Mouse (Mus musculus) kidney, adult 2 months (tissue): ENCODE measurements around the gene Gatb. TPM values are rescaled to one million over a fixed set of nuclear protein-coding genes. Genes with fewer than 3 reads are reported as not detected.

Experiments used
- DNase-seq: peaks from one replicate; pipeline ENCODE4 v3.0.0; 2021
- H3K27ac ChIP-seq: fragments of 200-500 bp; 2 replicates; pipeline ENCODE4 v1.5.1; 2012; ENCODE audit warnings: low read depth, low read length, control low read depth, inconsistent platforms; ENCODE audit not compliant: insufficient read depth
- H3K27me3 ChIP-seq: fragments of 200-500 bp; replicated peaks from 2 replicates; pipeline ENCODE4 v1.6.1; 2012; ENCODE audit warnings: mild to moderate bottlenecking, moderate library complexity, low read length, inconsistent platforms; ENCODE audit not compliant: control insufficient read depth, insufficient read depth
- H3K36me3 ChIP-seq: fragments of 200-500 bp; 2 replicates; pipeline ENCODE4 v1.6.1; 2012; ENCODE audit warnings: mild to moderate bottlenecking, moderate library complexity, low read length, inconsistent platforms; ENCODE audit not compliant: control insufficient read depth, insufficient read depth
- H3K4me1 ChIP-seq: fragments of 200-500 bp; 2 replicates; pipeline ENCODE4 v1.6.1; 2011; ENCODE audit warnings: low read length; ENCODE audit not compliant: control insufficient read depth, insufficient read depth
- H3K4me3 ChIP-seq: fragments of 200-500 bp; 2 replicates; pipeline ENCODE4 v1.5.1; 2011; ENCODE audit warnings: mild to moderate bottlenecking, low read depth, low read length, control low read depth; ENCODE audit not compliant: insufficient read depth
- CTCF ChIP-seq: fragments of 200-500 bp; conservative IDR thresholded peaks from 2 replicates; pipeline ENCODE4 v1.5.1; 2011; ENCODE audit warnings: low read depth, mild to moderate bottlenecking, control low read depth, low read length, moderate library complexity, mixed read lengths; ENCODE audit not compliant: insufficient read depth, insufficient read length
- POLR2A ChIP-seq: fragments of 200-500 bp; IDR thresholded peaks from one replicate; pipeline ENCODE4 v1.6.1; 2011; ENCODE audit warnings: low read depth, low read length, control low read depth
- WGBS: fragments of 180-500 bp; shearing (Covaris S2); methylation state at CpG from one replicate; pipeline ENCODE4 v1.1.7; 2018; 5-methylcytosine and 5-hydroxymethylcytosine counted together
- polyA plus RNA-seq: library from polyadenylated mRNA; depleted of rRNA; stranded (reverse); fragments of >200 nt; gene quantifications from 2 replicates; pipeline ENCODE4 v1.2.3, GENCODE M21; 2012; rRNA removed

Gatb gene
- 34.6 and 35.8 TPM in 2 replicates for polyA plus RNA-seq

- peak; percentile 99 for DNase-seq
- Histone ChIP-seq H3K36me3 (no peaks in the 10 kb centered on the region), H3K4me1 (peaks cover 4% of the 10 kb centered on the region; the same call in 1 of the 2 replicates), H3K27me3 (no peaks in the 10 kb centered on the region), H3K27ac (peak within 1 kb of the TSS; percentile 53), H3K4me3 (peak within 1 kb of the TSS; percentile 77)
- 2% methylated on average over 41 of the region's 41 CpGs for WGBS
- TF ChIP-seq CTCF: peak; percentile 74
- peak; percentile 65 for TF ChIP-seq POLR2A
Observed at GRCm38 (mm10) chr3:85573864-85574830, at the start of gene Gatb. Gene Gatb (plus strand): TSS chr3:85574119.

- 87% methylated on average over 8 of the region's 8 CpGs for WGBS
Observed at GRCm38 (mm10) chr3:85530601-85531161, 43.2 kb upstream of the Gatb start.

GRCm38 (mm10) chr3:85532376-85532775 is 41.5 kb upstream of the Gatb start:
- TF ChIP-seq CTCF (no peak), POLR2A (no peak)
- H3K27me3 ChIP-seq: no peaks in the 10 kb centered on the region
- H3K36me3 ChIP-seq: no peaks in the 10 kb centered on the region
- DNase-seq: no peak
- H3K4me3 ChIP-seq: no peak overlapping the region
- no peak overlapping the region for H3K27ac ChIP-seq
- 79% methylated on average over 3 of the region's 3 CpGs for WGBS
- H3K4me1 ChIP-seq: no peaks in the 10 kb centered on the region

More at GRCm38 (mm10) chr3:85530601-85531161, 43.2 kb upstream of the Gatb start:
- Histone ChIP-seq H3K4me3 (no peak overlapping the region), H3K36me3 (no peaks in the 10 kb centered on the region), H3K27me3 (no peaks in the 10 kb centered on the region), H3K27ac (no peak overlapping the region), H3K4me1 (no peaks in the 10 kb centered on the region)
- TF ChIP-seq CTCF (no peak), POLR2A (no peak)
- DNase-seq: no peak

DNA sequence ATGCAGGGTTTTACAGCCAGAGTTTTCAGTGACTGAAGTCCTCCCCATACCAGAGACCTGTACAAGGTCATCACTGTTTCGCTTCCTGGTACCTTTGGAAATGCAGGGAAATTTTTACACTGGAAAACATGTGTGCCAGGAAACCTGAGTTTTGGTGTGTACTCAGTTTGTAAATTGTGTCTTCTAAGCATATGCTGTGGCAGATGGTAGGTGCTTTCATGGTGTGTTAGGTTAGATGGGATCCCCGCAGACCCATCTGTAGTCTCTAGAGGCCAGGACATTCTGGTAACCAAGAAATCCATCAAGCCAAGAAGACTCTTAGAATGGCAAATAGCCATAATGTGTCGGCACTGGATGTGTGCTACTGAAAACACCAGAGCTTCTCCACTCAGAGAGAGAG is 38.9 kb upstream of the Gatb start:
- no peak overlapping the region for H3K27ac ChIP-seq
- no peaks in the 10 kb centered on the region for H3K27me3 ChIP-seq
- H3K4me3 ChIP-seq: no peak overlapping the region
- TF ChIP-seq POLR2A (no peak), CTCF (no peak)
- no peaks in the 10 kb centered on the region for H3K36me3 ChIP-seq
- no peaks in the 10 kb centered on the region for H3K4me1 ChIP-seq
- 78% methylated on average over 3 of the region's 3 CpGs for WGBS
- no peak for DNase-seq

DNA sequence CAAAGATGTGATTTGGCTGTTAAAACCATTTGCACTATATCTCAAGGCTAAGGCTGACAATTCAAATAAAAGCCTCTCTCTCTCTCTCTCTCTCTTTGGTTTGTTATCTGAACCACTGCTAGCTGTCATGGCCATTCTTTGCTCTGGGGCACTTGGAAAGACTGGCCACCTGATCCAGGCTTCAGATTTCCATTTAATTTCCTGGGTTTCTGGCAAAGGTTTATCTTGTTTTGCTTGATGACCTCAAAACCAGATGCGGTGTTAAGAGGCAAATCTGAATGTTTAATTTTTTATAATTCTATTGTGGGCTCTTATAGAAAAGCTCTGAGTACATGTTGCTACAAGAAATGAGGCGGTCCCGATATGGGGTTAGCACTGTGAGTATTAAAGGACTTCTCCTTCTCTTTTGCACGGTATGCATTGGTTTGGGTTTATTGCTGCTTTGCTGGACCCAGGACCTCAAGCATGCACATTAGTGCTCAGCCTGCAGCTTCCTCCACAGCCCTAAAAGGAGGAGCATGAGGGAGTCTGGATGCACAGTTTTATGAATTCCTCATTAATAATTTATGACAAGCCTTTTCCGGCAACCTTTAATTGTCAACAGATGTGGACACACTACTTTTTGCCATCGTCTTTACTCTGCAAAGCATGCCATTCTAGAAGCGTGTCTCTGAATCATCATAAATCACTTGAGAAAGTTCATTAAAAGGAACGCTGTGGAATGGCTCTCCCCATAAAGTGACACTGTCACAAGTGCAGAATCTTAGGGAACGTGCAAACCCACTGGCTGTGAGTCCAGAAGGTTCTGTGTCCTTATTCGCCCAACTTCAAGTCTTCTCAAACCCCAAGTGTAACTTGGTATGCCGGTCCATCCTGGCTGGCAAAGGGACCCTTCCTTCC is 38.0 kb upstream of the Gatb start:
- Histone ChIP-seq H3K36me3 (no peaks in the 10 kb centered on the region), H3K27ac (no peak overlapping the region), H3K4me3 (no peak overlapping the region), H3K4me1 (no peaks in the 10 kb centered on the region), H3K27me3 (no peaks in the 10 kb centered on the region)
- WGBS: 50% methylated on average over 11 of the region's 11 CpGs
- no peak for TF ChIP-seq POLR2A
- DNase-seq: no peak

- Histone ChIP-seq H3K4me3 (no peak overlapping the region), H3K4me1 (no peaks in the 10 kb centered on the region), H3K27ac (no peak overlapping the region), H3K36me3 (no peaks in the 10 kb centered on the region), H3K27me3 (no peaks in the 10 kb centered on the region)
- no peak for DNase-seq
- 58% methylated on average over 3 of the region's 3 CpGs for WGBS
- no peak for TF ChIP-seq POLR2A
- no peak for TF ChIP-seq CTCF
Observed at GRCm38 (mm10) chr3:85542765-85543164, 31.2 kb upstream of the Gatb start.

DNA sequence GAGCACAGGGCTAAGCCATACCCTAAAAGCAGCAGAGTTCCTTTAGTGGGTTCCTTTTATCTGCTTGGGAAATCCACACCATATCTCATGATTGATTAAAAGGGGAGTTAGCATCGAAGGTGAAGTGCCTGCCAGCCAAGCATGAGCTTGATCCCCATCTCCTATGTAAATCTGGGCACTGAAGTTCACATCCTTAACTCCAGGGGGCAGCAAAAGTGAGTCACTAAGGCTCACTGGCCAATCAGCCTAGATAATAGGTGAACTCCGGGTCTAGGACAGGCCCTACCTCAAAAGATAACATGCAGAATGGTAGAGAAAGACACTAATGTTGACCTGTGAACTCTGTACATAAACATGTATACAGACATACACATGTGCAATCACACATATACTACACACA is 30.3 kb upstream of the Gatb start:
- H3K27ac ChIP-seq: no peak overlapping the region
- TF ChIP-seq POLR2A: no peak
- peak; percentile 69 for TF ChIP-seq CTCF
- H3K4me3 ChIP-seq: no peak overlapping the region
- 46% methylated on average over 2 of the region's 2 CpGs for whole genome bisulfite sequencing
- peak; percentile 5 for DNase-seq
- H3K36me3 ChIP-seq: no peaks in the 10 kb centered on the region
- H3K27me3 ChIP-seq: no peaks in the 10 kb centered on the region
- no peaks in the 10 kb centered on the region for H3K4me1 ChIP-seq
